Mouse (Mus musculus) adrenal gland, adult (tissue): ENCODE results near the gene Olfr870.
"Not testable (repeated sequence)": the region's sequence is repeated elsewhere in the genome, so short reads cannot be mapped to it uniquely, and the experiment has no call there.

ENCODE experiments used
- DNase-seq, 2 experiments: peaks; one replicate each; pipeline ENCODE4 v3.0.0; 2022 to 2023; ENCODE audit warnings: low spot score in 1 of 2; ENCODE audit not compliant: inconsistent age in 2 of 2

Olfr870 gene

DNA sequence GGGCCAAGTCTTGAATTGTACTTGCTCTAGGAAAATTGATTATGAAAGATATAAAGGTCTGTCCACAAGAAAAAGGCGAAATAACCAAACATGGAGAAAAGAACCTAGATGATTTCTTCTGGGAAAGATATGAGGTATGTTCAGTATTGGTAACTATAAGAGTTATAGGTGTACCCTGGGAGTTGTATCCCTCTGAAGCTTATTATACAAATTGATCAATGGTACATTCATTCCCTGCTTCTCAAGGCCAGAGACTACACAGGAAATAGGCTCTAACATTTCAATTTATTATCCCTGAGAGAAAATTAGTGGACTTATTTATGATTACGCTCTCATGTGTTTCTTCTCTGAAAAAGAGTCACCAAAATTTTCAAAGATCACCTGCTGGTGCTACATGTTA is at the start of gene Olfr870:
TSS of gene Olfr870 (minus strand) at position 101 of the 400 bp plus-strand sequence.
- DNase-seq, result no peak

DNA sequence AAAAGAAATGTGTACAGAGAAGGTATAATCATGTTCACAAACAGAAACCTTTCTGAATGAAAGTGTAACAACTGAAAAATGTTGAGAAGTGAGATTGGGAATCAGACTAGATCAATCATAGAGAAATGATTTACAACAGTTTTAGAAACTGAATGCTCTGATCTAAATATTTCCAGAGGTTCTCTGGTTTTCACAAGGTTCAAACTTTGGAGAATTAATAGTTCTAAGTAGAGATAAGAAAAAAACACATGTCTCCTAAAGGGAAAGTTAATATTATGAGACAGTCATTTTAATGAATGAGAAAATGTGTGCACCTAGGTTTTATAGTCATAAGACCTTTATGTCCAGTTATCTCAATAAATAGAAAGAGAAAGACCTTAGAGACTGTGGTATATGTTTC is 38.0 kb upstream of the Olfr870 start, which contains the start of gene Olfr871:
TSS of gene Olfr871 (plus strand) at position 301 of the 400 bp plus-strand sequence.
- DNase-seq, result no peak

DNA sequence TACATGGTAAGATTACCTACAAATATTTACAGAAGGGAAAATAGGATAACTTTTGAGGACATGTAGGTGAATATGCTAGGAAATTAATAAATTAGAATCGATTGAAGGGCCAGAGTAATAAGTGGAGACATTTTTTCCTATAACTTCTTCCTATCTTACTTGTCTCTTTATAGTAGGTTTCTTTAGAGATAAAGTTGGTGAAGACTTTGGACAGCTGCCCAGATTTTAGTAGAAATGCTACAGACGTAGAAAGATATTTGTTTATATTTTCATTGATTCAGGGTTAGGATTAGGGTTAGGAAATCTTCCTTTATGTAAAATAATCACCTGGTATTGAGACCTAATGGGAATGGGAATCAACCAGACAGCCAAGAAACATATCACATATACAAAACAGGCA is 37.6 kb upstream of the Olfr870 start:
- DNase-seq, result no peak

DNA sequence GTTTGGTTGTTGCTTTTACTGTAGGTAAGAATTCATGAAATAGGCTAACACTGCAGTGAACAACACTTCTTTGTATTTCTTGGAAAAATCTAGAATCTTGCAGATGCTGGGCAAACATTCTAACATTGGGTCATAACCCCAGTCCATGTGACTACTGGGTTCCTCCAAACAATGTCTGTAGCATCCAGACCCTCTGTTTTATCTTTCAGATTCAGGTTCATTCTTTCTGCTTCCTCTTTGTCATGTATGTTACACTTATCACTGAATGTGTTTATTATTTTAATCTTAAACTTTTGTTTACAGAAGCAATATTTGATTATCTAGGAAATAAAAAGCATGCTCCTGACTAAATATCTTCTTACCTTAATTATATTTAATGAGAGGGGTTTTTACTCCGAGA is 37.0 kb upstream of the Olfr870 start:
- DNase-seq, result no peak

DNA sequence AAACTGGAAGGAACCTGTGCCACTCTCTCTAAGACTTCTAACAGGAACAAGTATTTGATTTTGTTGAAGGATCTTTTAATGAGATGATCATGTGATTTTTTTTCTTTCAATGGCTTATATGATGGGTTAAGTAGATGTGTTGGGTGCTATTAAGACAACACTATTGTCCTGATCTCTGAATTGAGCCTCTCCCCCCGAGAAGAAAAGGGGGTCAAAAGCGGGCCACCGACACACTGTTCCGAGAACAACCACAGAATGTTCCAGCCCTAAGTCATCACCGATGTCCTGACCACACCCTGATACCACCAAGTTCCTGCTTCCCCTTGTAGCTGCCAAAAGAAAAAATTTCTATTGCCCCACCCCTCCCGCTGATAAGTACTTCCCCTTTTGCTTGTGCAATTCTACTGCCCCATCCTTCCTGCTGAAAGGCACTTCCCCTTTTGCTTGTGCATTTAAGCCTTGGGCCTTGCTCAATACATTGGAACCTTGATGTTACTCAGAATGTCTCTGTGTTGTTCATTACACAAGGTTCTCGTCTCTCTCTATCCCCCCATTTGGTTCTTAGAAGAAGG is 29.6 kb upstream of the Olfr870 start:
- DNase-seq, result not testable (repeated sequence)

DNA sequence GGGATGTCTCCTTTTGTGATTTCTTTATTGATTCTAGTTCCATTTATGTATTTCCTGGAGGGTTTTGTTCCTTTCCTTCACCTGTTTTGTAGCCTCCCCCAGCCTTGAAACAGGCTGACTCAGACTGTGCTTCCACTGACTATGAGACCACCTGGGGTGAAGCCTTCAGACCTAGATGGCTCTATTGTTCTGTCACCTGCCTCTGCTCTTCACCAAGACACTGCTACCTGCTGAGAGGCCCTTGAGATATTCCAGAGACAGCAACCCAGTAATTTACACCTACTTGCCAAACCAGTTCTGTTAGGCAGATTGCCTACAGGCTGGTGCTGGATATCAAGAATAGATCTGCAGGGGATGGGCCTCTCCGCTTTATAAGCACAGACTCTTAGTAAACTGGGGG is 28.3 kb upstream of the Olfr870 start:
- DNase-seq, result no peak

DNA sequence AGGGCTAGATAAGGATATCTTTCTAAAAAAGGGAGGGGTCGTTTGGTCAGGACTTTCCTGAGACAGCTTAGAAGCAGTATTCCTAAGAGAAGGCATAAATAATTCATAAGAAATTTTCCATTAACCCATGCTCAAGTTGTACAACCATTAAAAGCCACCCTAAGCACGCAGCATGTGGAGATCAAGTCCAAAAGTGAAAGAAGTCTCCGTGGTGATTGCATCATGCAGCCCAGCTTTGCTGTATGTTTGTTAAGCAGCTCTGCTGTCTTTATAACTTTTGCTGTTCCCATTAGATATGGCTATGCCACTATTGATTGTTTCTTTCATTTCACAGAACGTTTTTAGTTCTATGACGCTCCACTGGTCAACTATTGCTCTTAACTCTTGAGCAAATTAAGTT is 5.6 kb upstream of the Olfr870 start:
- no peak for DNase-seq

DNA sequence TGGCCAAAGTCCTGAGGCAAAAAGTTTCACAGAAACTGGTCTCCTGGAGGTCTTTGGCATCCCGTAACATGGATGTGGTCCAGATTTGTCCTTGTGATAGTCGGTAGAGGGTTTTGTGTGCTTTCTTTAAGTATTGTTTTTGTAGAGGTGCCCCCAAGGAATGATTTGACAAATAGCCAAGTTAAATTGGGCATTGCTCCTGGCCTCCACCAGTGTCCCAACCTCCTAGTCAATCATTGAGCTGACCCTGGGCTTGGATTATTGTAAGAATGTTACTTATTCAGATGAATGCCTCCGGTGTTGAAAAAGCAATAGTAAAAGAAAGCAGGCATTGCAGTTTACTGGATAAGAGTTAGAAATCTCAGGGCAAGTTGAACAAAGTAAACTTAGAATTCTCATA is 24.2 kb downstream of the Olfr870 start:
- no peak for DNase-seq

DNA sequence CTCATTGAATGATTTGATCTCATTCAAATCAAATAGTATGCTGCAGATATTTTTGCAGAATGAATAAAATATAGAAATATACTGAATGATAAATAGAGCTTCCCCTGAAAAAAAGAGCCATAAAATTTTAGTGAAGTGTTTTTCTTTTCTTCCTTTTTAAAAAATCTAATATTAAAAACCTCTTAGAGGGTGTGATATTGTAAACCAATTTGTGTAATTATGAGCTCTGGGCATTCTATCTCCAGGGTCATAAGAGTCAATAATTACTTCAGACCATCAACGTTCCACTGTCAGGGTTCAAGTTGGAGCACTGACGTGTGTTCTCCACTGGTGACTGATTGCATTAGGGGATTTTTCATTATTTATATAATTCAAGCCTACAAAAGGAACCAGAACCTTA is 45.1 kb downstream of the Olfr870 start, which contains the start of gene Olfr869:
TSS of gene Olfr869 (plus strand) at position 301 of the 400 bp plus-strand sequence.
- DNase-seq, result no peak
